Mouse (Mus musculus) lung, embryonic 15.5 days (tissue): ENCODE results near the gene Smox. TPM values are rescaled to one million over a fixed set of nuclear protein-coding genes. Genes with fewer than 3 reads are reported as not detected.

Experiments
- ATAC-seq: fragments of 200-750 bp; cut with Nextera tagmentation; 2 replicates; pipeline ENCODE4 v1.8.0; 2017; ENCODE audit warnings: moderate number of reproducible peaks, borderline replicate concordance; ENCODE audit not compliant: low FRiP score, low TSS enrichment; ENCODE audit errors: extremely low read depth
- H3K27ac ChIP-seq: fragments of 300-500 bp; sonication (generic); 2 replicates; pipeline ENCODE4 v1.5.1; 2015; ENCODE audit warnings: moderate library complexity, mild to moderate bottlenecking, inconsistent platforms
- H3K27me3 ChIP-seq: fragments of 300-500 bp; sonication (generic); 2 replicates; pipeline ENCODE4 v1.6.1; 2015; ENCODE audit warnings: inconsistent platforms
- H3K36me3 ChIP-seq: fragments of 300-500 bp; sonication (generic); 2 replicates; pipeline ENCODE4 v1.6.1; 2015; ENCODE audit warnings: inconsistent platforms
- H3K4me1 ChIP-seq: fragments of 300-500 bp; sonication (generic); 2 replicates; pipeline ENCODE4 v1.6.1; 2015; ENCODE audit warnings: inconsistent platforms
- H3K4me2 ChIP-seq: fragments of 300-500 bp; sonication (generic); 2 replicates; pipeline ENCODE4 v1.6.1; 2015; ENCODE audit warnings: inconsistent platforms, mild to moderate bottlenecking, moderate library complexity
- H3K4me3 ChIP-seq: fragments of 300-500 bp; sonication (generic); 2 replicates; pipeline ENCODE4 v1.5.1; 2015; ENCODE audit warnings: mild to moderate bottlenecking, inconsistent platforms
- H3K9ac ChIP-seq: fragments of 300-500 bp; sonication (generic); 2 replicates; pipeline ENCODE4 v1.6.1; 2015; ENCODE audit warnings: inconsistent platforms
- H3K9me3 ChIP-seq: fragments of 300-500 bp; sonication (generic); 2 replicates; pipeline ENCODE4 v1.6.1; 2016; ENCODE audit warnings: inconsistent platforms
- WGBS: fragments of 180-500 bp; shearing (Covaris S2); methylation state at CpG from one replicate; pipeline ENCODE4 v1.1.7; 2015; 5-methylcytosine and 5-hydroxymethylcytosine counted together
- polyA plus RNA-seq: library from polyadenylated mRNA; unstranded; fragments of >200 nt; fragmentation: Nextera tagmentation; extraction: Ambion mirVana; gene quantifications from 2 replicates; pipeline ENCODE4 v1.2.1, GENCODE M21; 2015

Smox gene
- polyA plus RNA-seq, 1 experiment from 2014 or later: 37.1 TPM

DNA sequence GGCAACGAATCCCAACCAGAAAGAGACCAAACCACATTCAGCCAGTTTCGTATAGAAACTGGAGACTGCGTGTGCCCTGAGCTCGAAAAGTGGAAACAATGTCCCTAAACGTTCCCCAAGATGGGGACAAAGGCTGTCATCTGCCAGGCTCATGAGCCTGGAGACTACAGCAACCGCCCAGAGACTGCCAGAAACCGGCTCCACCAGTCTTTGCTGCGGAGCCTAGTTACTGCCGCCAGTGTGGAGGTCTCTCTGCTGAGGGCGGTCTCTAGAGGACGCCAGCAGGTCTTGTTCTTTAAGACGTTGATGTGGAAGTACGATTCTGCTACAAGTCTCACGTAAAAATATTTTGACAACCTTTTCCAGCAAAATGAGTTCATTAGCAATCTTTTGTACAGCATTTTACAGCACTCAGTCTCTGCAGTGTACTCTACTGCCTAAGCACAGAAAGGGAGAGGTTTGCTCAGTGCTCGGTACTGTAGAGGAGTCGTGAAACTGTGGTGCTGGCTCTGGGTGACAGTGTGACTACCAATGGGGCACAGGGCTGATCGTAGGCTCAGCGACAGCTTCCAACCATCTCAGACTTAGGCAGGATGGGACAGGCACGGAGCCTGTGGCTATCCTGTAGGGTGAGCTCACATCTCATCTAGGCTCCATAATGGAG is 55.6 kb downstream of the Smox start:
- WGBS: 14% methylated on average over 19 of the region's 19 CpGs
- H3K27me3 ChIP-seq: peaks cover 60% of the 10 kb centered on the region
- peak overlapping the region; percentile 41 for H3K4me3 ChIP-seq
- H3K9me3 ChIP-seq: no peaks in the 10 kb centered on the region
- no peaks in the 10 kb centered on the region for H3K36me3 ChIP-seq
- peaks cover 14% of the 10 kb centered on the region for H3K4me1 ChIP-seq
- no peak overlapping the region for H3K9ac ChIP-seq
- H3K4me2 ChIP-seq: peak overlapping the region; percentile 83
- ATAC-seq: no peak
- no peak overlapping the region for H3K27ac ChIP-seq

DNA sequence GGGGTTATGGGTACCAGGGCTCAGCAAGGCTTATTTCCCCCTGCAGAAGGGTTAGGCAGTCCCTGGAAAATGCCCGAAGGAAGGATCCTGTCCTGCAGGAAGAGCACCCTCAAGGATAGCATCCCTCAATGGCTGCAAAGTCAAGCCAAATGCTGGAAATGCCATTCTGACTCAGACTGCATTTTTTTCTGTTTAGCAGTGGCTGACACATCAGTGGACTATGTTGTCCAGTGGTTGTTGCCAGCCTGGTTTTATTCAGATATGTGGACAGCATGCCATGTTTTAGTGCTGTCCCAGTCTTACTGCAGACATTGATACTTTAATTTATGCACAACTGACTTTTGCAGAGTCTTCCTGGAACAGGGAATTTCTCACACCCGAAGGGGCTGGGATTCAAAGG is 57.0 kb downstream of the Smox start:
- peaks cover 74% of the 10 kb centered on the region for H3K27me3 ChIP-seq
- no peak overlapping the region for H3K4me2 ChIP-seq
- H3K27ac ChIP-seq: no peak overlapping the region
- ATAC-seq: no peak
- WGBS: 81% methylated on average over 2 of the region's 2 CpGs
- H3K9me3 ChIP-seq: no peaks in the 10 kb centered on the region
- no peak overlapping the region for H3K9ac ChIP-seq
- H3K4me1 ChIP-seq: peaks cover 14% of the 10 kb centered on the region
- no peak overlapping the region for H3K4me3 ChIP-seq
- no peaks in the 10 kb centered on the region for H3K36me3 ChIP-seq

DNA sequence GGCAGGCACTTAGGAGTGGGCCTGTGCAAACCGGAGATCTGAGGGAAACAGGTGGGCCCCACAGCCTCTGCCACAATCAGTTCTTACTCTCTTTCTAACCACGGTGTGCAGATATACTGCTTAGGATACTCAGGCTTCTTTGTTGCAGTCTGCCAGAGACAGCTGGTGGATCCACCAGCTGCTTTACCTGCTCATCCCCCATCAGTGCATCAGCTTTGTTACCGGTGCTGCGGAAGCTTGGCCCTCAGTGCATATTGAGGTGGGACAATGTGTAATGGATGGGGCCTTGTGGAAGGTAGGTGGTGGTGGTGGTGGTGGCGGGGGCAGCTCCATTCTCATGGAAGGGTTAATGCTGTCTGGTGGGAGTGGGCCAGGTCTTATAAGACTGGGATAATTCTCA is 57.8 kb downstream of the Smox start:
- no peak overlapping the region for H3K9ac ChIP-seq
- WGBS: 78% methylated on average over 5 of the region's 5 CpGs
- H3K4me3 ChIP-seq: no peak overlapping the region
- H3K4me2 ChIP-seq: no peak overlapping the region
- ATAC-seq: no peak
- H3K27me3 ChIP-seq: peaks cover 73% of the 10 kb centered on the region
- no peak overlapping the region for H3K27ac ChIP-seq
- H3K9me3 ChIP-seq: no peaks in the 10 kb centered on the region
- no peaks in the 10 kb centered on the region for H3K36me3 ChIP-seq
- peaks cover 14% of the 10 kb centered on the region for H3K4me1 ChIP-seq

DNA sequence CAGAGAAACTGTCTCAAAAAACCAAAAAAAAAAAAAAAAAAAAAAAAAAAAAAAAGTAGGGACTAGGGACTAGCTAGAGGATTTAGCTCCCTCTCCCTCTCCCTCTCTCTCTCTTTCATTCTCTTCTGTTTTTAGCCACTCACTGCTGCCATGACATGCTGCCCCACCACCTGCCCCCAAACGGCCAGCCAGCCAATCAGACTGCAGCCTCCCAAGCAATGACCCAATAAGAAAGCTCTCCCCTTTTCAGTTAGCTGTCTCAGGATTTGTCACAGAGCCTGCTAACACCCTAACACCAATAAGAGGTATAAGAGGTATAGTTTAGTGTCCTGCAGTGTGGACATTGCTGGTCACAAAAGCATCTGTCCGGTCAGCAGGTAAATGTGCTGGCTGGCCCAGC is 59.2 kb downstream of the Smox start:
- 62% methylated on average over 2 of the region's 2 CpGs for WGBS
- H3K4me3 ChIP-seq: no peak overlapping the region
- no peak for ATAC-seq
- no peak overlapping the region for H3K4me2 ChIP-seq
- no peaks in the 10 kb centered on the region for H3K36me3 ChIP-seq
- no peak overlapping the region for H3K27ac ChIP-seq
- H3K9me3 ChIP-seq: no peaks in the 10 kb centered on the region
- H3K9ac ChIP-seq: no peak overlapping the region
- H3K4me1 ChIP-seq: peaks cover 14% of the 10 kb centered on the region
- peaks cover 84% of the 10 kb centered on the region for H3K27me3 ChIP-seq

GRCm38 (mm10) chr2:131550906-131551305 is 59.6 kb downstream of the Smox start:
- Histone ChIP-seq H3K27me3 (peaks cover 79% of the 10 kb centered on the region), H3K4me1 (peaks cover 9% of the 10 kb centered on the region), H3K9me3 (no peaks in the 10 kb centered on the region), H3K27ac (no peak overlapping the region), H3K4me2 (no peak overlapping the region), H3K9ac (no peak overlapping the region), H3K36me3 (no peaks in the 10 kb centered on the region), H3K4me3 (no peak overlapping the region)
- ATAC-seq: no peak
- 20% methylated on average over 2 of the region's 2 CpGs for WGBS

- WGBS: 50% methylated on average over 7 of the region's 7 CpGs
- Histone ChIP-seq H3K27me3 (peaks cover 78% of the 10 kb centered on the region), H3K4me2 (no peak overlapping the region), H3K4me3 (no peak overlapping the region), H3K27ac (no peak overlapping the region), H3K9ac (no peak overlapping the region), H3K36me3 (no peaks in the 10 kb centered on the region), H3K9me3 (no peaks in the 10 kb centered on the region), H3K4me1 (no peaks in the 10 kb centered on the region)
- no peak for ATAC-seq
Observed at GRCm38 (mm10) chr2:131551701-131552620, 60.7 kb downstream of the Smox start.

- H3K27ac ChIP-seq: no peak overlapping the region
- H3K4me3 ChIP-seq: no peak overlapping the region
- H3K4me1 ChIP-seq: no peaks in the 10 kb centered on the region
- H3K4me2 ChIP-seq: no peak overlapping the region
- ATAC-seq: no peak
- H3K27me3 ChIP-seq: peaks cover 78% of the 10 kb centered on the region
- H3K9ac ChIP-seq: no peak overlapping the region
- no peaks in the 10 kb centered on the region for H3K9me3 ChIP-seq
- 16% methylated on average over 9 of the region's 9 CpGs for WGBS
- H3K36me3 ChIP-seq: no peaks in the 10 kb centered on the region
Observed at GRCm38 (mm10) chr2:131552736-131553400, 61.6 kb downstream of the Smox start.

- Histone ChIP-seq H3K4me2 (no peak overlapping the region), H3K27me3 (peaks cover 86% of the 10 kb centered on the region), H3K9ac (no peak overlapping the region), H3K36me3 (no peaks in the 10 kb centered on the region), H3K4me3 (no peak overlapping the region), H3K27ac (no peak overlapping the region), H3K4me1 (peaks cover 13% of the 10 kb centered on the region), H3K9me3 (no peaks in the 10 kb centered on the region)
- WGBS: 71% methylated on average over 2 of the region's 2 CpGs
- no peak for ATAC-seq
Observed at GRCm38 (mm10) chr2:131557896-131558295, 66.6 kb downstream of the Smox start.

DNA sequence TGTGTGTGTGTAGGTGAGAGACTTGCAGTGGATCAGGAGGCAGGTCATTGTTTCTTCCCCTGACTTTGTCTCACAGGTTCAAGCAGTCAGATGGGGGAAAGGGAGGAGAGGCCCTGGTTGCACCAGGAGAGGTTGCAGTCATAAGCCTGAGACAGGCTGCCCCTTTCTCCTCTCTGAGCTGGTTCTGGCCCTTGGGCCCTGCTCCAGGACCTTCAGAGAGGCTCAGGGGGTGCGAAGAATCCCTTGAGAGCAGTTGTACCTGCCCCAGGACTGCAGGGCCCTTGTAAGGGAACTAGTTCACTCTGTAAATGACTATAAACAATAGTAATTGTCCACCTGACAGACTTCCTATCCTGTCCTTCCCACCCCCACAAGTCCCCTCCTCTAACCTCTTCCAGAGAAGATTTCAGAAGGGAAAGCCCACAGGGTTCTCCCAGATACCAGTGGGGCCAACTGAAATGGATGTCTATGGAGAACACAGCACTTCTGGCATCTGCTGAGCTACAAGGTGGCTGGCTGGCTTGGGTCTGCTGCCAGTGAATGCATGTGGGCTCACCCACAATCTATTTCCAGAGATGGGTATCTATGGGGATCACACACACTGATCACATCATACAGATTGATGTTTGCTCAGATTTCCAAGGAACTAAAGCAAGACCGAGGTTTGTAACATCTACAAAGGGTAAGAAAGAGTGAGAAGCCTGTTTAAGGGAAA is 69.1 kb downstream of the Smox start:
- ATAC-seq: no peak

DNA sequence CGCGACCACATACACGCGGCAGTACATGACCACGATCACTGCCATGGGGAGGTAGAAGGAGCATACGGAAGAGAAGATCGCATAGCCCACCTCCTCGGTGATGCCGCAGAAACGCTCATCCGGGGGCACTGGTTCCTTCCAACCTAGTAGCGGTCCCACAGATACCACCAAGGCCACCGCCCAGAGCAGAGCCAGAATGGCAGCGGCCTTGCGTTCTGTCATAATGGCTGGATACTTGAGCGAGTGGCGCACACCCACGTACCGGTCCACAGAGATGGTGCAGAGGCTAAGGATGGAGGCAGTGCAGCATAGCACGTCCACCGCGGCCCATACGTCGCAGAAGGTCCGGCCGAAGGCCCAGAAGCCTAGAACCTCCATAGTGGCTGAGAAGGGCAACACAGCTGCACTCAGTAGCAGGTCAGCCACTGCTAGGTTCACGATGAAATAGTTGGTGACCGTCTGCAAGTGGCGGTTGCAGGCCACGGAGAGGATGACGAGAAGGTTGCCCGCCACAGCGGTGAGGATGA is 70.1 kb downstream of the Smox start:
- peaks cover 15% of the 10 kb centered on the region for H3K4me1 ChIP-seq
- H3K27me3 ChIP-seq: peaks cover 87% of the 10 kb centered on the region

More for the DNA sequence above, 69.1 kb downstream of the Smox start:
- Histone ChIP-seq H3K27me3 (peaks cover 89% of the 10 kb centered on the region), H3K4me1 (peaks cover 15% of the 10 kb centered on the region), H3K9me3 (no peaks in the 10 kb centered on the region), H3K36me3 (no peaks in the 10 kb centered on the region), H3K27ac (no peak overlapping the region), H3K4me3 (peak overlapping the region; percentile 8), H3K9ac (no peak overlapping the region), H3K4me2 (0 out of 2 replicates have a peak overlapping the region, but pooled peaks have one; percentile 14)
- WGBS: 37% methylated on average over 2 of the region's 2 CpGs

More for the DNA sequence above, 70.1 kb downstream of the Smox start:
- Histone ChIP-seq H3K9me3 (no peaks in the 10 kb centered on the region), H3K4me3 (peak overlapping the region; percentile 47), H3K9ac (peak overlapping the region; percentile 15; the same call in 1 of the 2 replicates), H3K4me2 (peak overlapping the region; percentile 87), H3K36me3 (no peaks in the 10 kb centered on the region), H3K27ac (no peak overlapping the region)
- 6% methylated on average over 33 of the region's 33 CpGs for WGBS
- no peak for ATAC-seq
